Mouse (Mus musculus) spleen, postnatal 4 days (tissue): ENCODE results near the gene Il17d.

Experiments used
- DNase-seq, 2 experiments: peaks; one replicate each; pipeline ENCODE4 v3.0.0; 2022; ENCODE audit warnings: low spot score in 2 of 2

The Il17d gene

GRCm38 (mm10) chr14:57524671-57525387 is at the start of gene Il17d:
Gene Il17d, plus strand, starts transcription at chr14:57524777.
- peak in 1 of 2 experiments; percentile 67 for DNase-seq

DNA sequence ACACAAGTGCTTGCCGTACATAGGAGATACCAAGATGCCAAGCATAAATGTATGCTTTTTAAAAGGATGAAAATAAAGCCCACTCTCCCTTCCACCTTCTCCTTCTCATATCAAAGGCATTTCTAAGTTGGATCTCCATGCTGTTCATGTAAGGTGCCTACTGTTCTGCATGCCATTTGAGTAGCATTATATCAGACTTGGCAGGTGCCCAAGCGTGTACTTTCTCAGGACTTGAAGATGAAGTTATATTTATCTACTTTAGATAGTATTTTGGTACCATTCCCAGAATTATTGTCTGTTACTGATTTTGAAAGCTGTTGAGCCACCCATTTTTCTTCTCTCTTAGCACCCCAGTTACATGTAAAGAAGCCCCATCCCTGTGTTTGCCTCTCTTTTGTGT is 49.5 kb upstream of the Il17d start:
- DNase-seq: no peak

DNA sequence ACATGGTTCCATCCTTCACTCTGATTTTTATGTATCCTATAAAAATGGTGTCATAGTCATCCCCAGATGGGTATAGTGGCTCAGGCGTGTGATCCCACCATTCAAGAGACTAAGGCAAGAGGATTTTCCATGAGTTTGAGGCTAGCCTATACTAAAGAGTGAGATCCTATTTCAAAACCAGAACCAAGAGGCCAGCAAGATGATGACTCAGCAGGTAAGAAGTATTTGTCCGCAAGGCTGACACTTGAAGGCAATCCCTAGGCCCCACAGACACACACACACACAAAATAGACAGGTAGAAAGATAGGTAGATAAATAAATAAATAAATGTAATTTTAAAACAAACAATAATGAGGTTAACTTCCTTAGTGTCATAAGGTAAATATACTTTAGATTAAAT is 42.3 kb upstream of the Il17d start:
- peak in 1 of 2 experiments; percentile 6 for DNase-seq

DNA sequence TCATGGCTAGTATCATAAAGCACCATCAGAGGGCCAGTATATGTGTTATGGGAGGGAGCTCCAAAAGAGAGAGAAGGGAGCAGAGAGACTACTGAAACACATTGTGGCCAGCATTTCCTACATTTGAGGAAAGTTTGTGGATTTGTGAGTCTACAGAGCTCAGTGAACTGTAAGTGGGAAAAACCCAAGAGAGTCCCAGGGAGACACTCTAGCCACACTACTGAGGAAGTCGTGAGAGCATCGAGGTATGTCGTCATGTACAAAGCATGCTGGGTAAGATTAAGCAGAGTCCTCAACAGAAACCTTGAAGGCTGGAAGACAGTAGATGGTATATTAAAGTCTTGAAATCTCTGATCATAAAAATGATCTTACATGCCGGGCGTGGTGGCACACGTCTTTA is 40.4 kb upstream of the Il17d start:
- peak in 1 of 2 experiments; percentile 14 for DNase-seq

DNA sequence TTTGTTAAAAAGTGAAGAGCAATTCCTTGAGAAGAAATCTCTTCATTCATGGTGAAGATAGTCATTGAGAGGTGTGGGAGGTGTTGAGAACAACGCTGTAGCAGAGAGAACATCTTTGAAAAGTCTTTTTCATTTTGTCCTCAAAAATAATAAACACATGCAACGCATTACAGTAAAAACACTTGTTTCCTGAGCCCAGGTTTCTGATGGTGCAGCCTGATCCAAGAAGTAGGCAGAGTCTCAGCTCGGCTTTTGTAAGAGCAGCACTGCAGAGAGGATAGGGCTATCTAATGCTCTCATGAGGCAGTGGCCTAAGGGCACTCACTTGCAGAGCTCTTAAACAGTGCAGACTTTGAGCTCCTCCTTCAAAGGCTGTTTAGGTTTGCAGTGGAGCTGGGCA is 34.9 kb upstream of the Il17d start:
- DNase-seq: peak in 1 of 2 experiments; percentile 7

DNA sequence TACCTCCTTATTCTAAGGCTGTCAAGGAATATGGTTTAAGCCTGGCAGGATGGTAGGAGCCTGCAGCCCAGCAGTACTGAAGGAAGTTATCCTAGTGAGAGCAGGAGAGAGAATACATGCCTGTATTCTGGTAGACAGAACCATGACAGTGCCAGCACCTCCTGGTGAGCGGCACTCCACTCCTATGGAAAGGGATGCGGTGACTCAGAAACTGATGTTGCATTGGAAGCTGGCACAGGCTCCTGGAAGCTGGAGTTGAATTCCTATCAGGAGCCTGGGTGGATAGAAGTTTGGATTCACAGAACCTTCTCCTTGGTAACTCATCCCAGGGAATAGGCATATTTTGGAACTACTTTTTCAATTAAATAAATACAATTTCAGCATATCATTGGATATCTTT is 30.7 kb upstream of the Il17d start:
- DNase-seq: peak in 1 of 2 experiments; percentile 16

DNA sequence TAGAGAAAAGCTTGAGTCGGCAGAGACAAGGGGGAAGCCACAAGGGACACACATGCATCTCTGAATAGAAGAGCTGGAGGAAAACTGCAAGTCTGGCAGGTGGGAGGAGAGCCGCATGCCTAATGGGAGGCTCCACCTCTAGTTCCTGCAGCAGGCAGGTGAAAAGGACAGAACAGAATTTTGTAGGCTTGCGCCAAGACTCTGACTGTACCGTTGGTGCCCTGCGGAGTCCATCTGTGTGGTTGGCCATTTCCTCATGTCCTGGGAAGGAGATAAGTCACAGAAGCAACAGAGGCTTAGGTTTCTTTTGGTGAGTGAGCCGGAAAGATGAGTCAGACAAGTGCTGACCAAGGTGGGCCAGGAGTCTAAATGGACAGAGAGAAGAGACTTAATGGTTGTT is 20.8 kb upstream of the Il17d start:
- DNase-seq: peak in 1 of 2 experiments; percentile 51

- no peak for DNase-seq
Measured at GRCm38 (mm10) chr14:57509554-57509953, 15.0 kb upstream of the Il17d start.

DNA sequence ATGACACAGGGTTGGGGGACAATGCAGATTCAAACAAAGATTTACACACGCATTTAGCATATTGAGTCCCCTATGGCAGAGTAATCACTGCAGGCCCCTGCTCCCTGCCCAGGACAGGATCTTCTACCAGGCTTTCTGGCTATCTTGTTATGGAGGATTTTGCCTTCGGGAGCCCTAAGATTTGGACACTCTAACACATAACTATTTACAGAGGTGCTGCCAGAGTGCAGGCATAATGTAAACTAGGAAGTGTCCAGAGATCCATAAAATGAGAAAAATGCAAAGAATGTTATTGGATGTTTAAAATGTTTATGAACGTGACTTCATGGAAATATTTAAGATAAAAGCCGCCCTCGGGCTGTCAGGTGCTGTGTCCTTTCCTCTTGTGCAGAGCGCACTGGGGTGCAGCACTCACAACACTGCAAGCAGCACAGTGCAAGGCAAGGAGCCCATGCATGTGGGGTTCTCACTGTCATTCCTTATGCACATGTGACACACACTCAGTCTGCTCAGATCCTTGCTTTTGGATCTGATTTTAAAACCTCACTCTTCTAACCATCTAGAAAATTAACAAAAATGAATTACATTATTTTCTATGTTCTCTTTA is 9.3 kb upstream of the Il17d start:
- no peak for DNase-seq

- no peak for DNase-seq
Measured at GRCm38 (mm10) chr14:57517001-57517400, 7.6 kb upstream of the Il17d start.

GRCm38 (mm10) chr14:57523762-57524161 is 815 bp upstream of the Il17d start:
- no peak for DNase-seq

- peak; percentile 35 to 77 for DNase-seq
Measured at GRCm38 (mm10) chr14:57525388-57526049, 942 bp downstream of the Il17d start.

DNA sequence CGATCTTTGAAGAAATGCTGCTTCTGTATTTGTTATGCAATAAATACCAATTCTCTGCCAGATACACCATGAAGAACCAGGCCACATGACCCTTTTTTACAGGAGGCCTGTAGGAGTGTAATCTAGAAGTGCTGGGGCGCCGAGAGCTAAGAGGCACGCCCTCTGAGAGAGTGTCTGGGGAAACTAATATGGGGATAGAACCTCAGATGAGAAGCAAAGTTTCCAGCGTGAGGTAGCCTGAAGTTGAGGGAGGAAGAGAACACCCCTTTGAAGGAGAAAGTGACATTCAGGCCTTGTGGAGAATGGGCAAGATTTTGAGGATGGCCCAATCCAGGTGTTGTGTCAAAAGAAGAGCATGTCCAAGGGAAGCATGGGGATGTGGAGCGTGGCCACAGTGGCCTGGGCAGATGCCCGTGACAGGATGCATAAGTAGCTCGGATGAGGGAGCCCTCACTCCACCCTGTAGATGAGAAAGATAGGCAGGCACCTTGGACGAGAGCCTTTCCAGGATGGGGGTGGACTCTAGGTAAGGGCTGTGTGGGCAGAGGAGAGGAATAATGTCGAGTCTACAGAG is 1.6 kb downstream of the Il17d start:
- no peak for DNase-seq

- DNase-seq: no peak
Measured at GRCm38 (mm10) chr14:57527122-57527521, 2.5 kb downstream of the Il17d start.

- DNase-seq: no peak
Measured at GRCm38 (mm10) chr14:57527598-57527997, 3.0 kb downstream of the Il17d start.

DNA sequence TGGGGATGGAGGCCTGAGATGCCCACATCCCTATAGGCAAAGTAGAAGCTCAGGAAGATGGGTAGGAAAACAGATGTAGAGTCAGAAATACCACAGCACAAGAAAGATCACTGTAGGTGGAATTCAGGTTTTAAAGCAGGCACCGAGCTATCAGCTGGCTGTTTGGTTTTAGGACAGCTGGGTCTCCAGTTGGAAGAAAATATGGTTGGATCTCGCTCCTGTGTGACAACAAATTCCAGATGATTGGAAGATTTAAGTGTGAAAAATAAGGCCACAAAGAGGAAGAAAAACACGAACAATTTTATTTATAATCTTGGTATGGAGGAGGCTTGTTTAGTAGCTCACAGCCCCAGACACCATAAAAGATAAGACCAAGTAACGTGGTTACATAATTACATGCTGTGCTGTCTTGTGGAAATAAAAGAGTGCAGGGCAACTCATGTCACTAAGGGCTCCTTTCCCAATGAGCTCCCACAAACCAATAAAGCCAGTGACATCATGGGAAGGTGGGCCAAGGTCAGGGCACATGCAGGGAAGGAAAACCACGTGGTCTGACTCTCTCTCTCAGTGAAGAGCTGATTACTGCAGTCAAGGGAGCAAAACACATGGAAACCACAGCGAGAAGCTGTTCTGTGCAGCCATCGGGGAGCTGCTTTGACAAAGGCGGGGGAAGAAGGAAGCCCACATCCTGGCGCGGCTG is 4.7 kb downstream of the Il17d start:
- no peak for DNase-seq

GRCm38 (mm10) chr14:57529786-57530515 is 5.4 kb downstream of the Il17d start:
- DNase-seq: no peak

DNA sequence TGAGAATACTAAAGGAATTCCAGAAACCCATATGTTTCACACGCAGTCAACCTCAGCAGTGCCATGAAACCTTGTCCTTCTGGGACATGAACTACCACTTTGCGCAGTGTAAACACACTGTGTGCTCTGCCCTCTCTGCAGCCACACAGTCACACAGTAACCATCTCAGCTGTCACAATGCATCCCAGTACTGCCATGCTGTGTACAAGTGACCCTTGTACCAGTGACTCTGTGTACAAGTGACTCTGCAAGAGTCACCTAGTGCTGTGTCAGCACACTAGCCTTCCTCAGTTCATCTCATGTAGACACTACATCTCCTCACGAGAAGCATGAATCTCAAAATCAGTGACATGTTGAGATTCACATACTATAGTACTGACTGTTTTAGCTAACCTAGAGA is 8.0 kb downstream of the Il17d start:
- no peak for DNase-seq

DNA sequence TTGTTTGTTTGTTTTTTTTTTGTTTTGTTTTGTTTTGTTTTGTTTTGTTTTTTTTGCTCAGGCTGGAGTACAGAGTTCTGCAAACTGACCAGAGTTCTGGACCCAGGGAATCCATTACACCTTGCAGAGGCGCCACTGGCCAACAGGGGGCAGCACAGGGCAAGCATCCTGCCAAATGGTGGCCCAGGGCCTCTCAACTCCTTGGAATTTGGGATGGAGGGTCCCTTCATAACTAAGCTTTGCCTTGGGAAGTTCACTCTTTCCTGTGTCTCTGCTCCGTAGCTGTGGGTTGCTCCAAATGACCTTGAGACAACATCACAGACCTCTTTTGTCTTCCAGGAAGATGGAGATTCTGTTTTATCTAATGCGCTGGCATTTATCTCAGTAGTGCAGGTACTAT is 8.6 kb downstream of the Il17d start:
- DNase-seq: peak; percentile 31 to 75

- no peak for DNase-seq
Measured at GRCm38 (mm10) chr14:57533841-57534240, 9.3 kb downstream of the Il17d start.

- no peak for DNase-seq
Measured at GRCm38 (mm10) chr14:57534346-57534745, 9.8 kb downstream of the Il17d start.
